Mouse (Mus musculus) embryonic facial prominence, embryonic 15.5 days (tissue): ENCODE data around the gene Efna5. TPM values are rescaled to one million over a fixed set of nuclear protein-coding genes. Genes with fewer than 3 reads are reported as not detected.

Experiments used
- ATAC-seq: fragments of 200-750 bp; cut with Nextera tagmentation; 2 replicates; pipeline ENCODE4 v1.8.0; 2017; ENCODE audit warnings: low read depth, moderate TSS enrichment; ENCODE audit not compliant: insufficient number of reproducible peaks, low FRiP score, low TSS enrichment
- H3K27ac ChIP-seq: fragments of 300-500 bp; sonication (generic); replicated peaks from 2 replicates; pipeline ENCODE4 v1.5.1; 2015; ENCODE audit warnings: mild to moderate bottlenecking, inconsistent platforms
- H3K27me3 ChIP-seq: fragments of 300-500 bp; sonication (generic); 2 replicates; pipeline ENCODE4 v1.6.1; 2015; ENCODE audit warnings: inconsistent platforms
- H3K36me3 ChIP-seq: fragments of 300-500 bp; sonication (generic); 2 replicates; pipeline ENCODE4 v1.6.1; 2015; ENCODE audit warnings: mild to moderate bottlenecking, inconsistent platforms
- H3K4me1 ChIP-seq: fragments of 300-500 bp; sonication (generic); 2 replicates; pipeline ENCODE4 v1.6.1; 2015; ENCODE audit warnings: inconsistent platforms
- H3K4me2 ChIP-seq: fragments of 300-500 bp; sonication (generic); replicated peaks from 2 replicates; pipeline ENCODE4 v1.6.1; 2015; ENCODE audit warnings: mild to moderate bottlenecking, inconsistent platforms
- H3K4me3 ChIP-seq: fragments of 300-500 bp; sonication (generic); replicated peaks from 2 replicates; pipeline ENCODE4 v1.5.1; 2015; ENCODE audit warnings: mild to moderate bottlenecking, inconsistent platforms
- H3K9ac ChIP-seq: fragments of 300-500 bp; sonication (generic); 2 replicates; pipeline ENCODE4 v1.6.1; 2015; ENCODE audit warnings: inconsistent platforms
- H3K9me3 ChIP-seq: fragments of 300-500 bp; sonication (generic); replicated peaks from 2 replicates; pipeline ENCODE4 v1.6.1; 2016; ENCODE audit warnings: inconsistent platforms
- whole genome bisulfite sequencing: fragments of 180-500 bp; shearing (Covaris S2); methylation state at CpG from one replicate; pipeline ENCODE4 v1.1.7; 2015; 5-methylcytosine and 5-hydroxymethylcytosine counted together
- polyA plus RNA-seq: library from polyadenylated mRNA; unstranded; fragments of >200 nt; fragmentation: Nextera tagmentation; extraction: Ambion mirVana; gene quantifications from 2 replicates; pipeline ENCODE4 v1.2.1, GENCODE M21; 2015

The Efna5 gene
- polyA plus RNA-seq, 1 experiment from 2014 or later, result 71.9 TPM

DNA sequence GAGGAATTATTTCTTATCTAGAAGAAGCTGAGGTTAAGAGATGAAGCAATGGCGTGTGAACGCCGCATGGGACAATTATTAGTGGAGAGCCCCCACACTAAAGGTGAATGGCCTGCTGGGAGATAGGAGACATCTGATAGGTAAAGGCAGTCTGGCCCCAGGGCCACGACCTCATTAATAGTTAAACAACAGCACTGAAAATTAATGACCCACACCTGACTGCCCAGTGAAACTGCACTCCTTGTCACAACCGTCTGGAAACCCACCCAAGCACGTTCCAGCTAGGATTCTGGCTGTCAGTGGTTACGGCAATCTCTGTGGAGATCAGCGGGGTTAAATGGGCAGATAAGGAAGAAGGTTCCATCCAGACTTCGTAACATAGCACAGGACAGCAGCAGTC lies 134.3 kb downstream of the Efna5 start:
- H3K4me2 ChIP-seq, result no peak overlapping the region
- H3K36me3 ChIP-seq, result no peaks in the 10 kb centered on the region
- no peak overlapping the region for H3K4me3 ChIP-seq
- no peak for ATAC-seq
- H3K9me3 ChIP-seq, result no peaks in the 10 kb centered on the region
- no peaks in the 10 kb centered on the region for H3K4me1 ChIP-seq
- no peaks in the 10 kb centered on the region for H3K27me3 ChIP-seq
- H3K9ac ChIP-seq, result no peak overlapping the region
- 87% methylated on average over 9 of the region's 9 CpGs for WGBS
- no peak overlapping the region for H3K27ac ChIP-seq

DNA sequence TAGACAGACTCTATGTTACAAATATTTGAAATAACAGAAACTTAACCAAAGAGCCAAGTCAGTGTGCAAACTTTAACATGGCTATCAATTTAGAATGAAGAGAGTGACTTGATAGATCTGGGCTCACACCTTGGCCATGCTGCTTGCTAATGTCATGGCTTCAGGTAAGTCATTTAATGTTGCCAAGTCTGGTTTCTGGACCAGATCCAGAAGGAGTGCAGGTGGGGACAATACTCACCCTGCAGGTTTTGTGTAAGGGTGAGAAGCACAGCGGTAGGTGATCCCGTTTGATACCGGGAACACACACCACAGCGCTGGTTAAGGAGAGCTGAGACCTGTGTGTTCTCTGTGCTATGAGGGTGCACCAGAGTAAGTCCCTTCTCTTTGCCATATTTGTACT lies 135.8 kb downstream of the Efna5 start:
- ATAC-seq, result no peak
- H3K4me1 ChIP-seq, result no peaks in the 10 kb centered on the region
- 74% methylated on average over 4 of the region's 4 CpGs for WGBS

DNA sequence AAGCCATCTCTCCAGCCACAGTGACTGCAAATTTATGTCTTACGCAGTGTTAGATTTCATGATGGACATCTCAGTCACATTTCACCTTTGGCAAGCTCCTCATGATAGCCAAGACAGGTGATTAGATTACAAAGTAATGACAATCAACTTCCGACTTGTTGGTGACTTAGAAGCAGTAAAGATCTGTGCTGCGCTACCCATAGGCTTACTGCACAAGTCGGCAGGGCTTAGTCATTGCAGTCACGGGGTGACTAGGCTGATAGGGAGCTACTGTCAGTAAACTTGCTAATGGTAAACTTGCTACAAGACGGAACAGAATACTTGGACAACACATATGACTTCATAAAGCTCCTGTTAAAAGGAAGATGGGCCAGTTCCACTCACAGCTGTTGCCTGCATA lies 136.9 kb downstream of the Efna5 start:
- ATAC-seq, result no peak
- no peaks in the 10 kb centered on the region for H3K4me1 ChIP-seq
- no peak overlapping the region for H3K4me3 ChIP-seq
- H3K9me3 ChIP-seq, result no peaks in the 10 kb centered on the region
- no peak overlapping the region for H3K9ac ChIP-seq
- no peaks in the 10 kb centered on the region for H3K36me3 ChIP-seq
- H3K27me3 ChIP-seq, result no peaks in the 10 kb centered on the region
- H3K4me2 ChIP-seq, result no peak overlapping the region
- WGBS, result 81% methylated on average over 6 of the region's 6 CpGs
- no peak overlapping the region for H3K27ac ChIP-seq

More for the DNA sequence above, 135.8 kb downstream of the Efna5 start:
- Histone ChIP-seq H3K4me3 (no peak overlapping the region), H3K9ac (no peak overlapping the region), H3K4me2 (no peak overlapping the region), H3K27ac (no peak overlapping the region), H3K27me3 (no peaks in the 10 kb centered on the region), H3K36me3 (no peaks in the 10 kb centered on the region), H3K9me3 (no peaks in the 10 kb centered on the region)

DNA sequence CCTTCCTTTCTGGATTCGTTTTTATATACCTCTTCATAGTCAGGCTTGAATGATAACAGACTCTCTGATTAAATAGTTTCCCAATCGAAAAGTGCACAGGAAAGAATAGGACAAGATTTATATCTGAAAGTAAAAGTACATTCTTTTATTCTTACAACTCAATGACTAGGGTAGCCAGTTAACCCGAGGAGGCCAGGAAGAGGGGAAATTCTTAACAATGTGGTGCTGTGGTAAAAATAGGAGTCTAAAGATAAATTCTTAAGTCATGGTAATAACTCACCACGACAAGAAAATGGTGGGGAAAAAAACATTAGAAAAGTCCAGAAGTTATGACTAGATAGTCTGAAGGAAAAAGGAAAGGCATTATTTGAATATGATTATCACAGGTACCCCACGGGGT lies 139.4 kb downstream of the Efna5 start:
- WGBS, result 74% methylated on average over 5 of the region's 5 CpGs
- Histone ChIP-seq H3K36me3 (no peaks in the 10 kb centered on the region), H3K9me3 (no peaks in the 10 kb centered on the region), H3K27ac (no peak overlapping the region), H3K27me3 (no peaks in the 10 kb centered on the region), H3K4me1 (no peaks in the 10 kb centered on the region), H3K4me3 (no peak overlapping the region), H3K9ac (no peak overlapping the region), H3K4me2 (no peak overlapping the region)
- no peak for ATAC-seq

DNA sequence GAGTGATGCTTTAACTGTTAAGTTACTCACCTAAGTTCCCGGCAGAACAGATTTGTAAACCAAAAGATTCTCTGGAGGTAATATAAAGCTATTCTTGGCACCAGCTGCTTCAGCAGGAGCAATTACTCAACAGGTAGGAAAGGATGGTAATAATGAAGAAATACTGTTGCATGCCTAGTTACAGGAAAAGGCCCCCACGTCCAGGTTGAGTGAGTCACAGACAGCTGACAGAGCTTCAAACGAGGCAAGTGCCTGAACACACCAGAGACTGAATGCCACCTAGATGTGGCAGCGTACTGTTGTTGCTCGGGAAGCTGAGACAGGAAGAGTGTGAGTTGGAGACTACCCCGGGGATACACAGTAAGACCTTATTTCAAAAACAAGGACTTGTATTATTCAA lies 140.1 kb downstream of the Efna5 start:
- Histone ChIP-seq H3K9ac (no peak overlapping the region), H3K27ac (no peak overlapping the region), H3K9me3 (no peaks in the 10 kb centered on the region), H3K36me3 (no peaks in the 10 kb centered on the region), H3K4me1 (peaks cover 3% of the 10 kb centered on the region; the same call in 1 of the 2 replicates), H3K4me2 (no peak overlapping the region), H3K27me3 (no peaks in the 10 kb centered on the region), H3K4me3 (no peak overlapping the region)
- ATAC-seq, result no peak
- WGBS, result 60% methylated on average over 6 of the region's 6 CpGs

DNA sequence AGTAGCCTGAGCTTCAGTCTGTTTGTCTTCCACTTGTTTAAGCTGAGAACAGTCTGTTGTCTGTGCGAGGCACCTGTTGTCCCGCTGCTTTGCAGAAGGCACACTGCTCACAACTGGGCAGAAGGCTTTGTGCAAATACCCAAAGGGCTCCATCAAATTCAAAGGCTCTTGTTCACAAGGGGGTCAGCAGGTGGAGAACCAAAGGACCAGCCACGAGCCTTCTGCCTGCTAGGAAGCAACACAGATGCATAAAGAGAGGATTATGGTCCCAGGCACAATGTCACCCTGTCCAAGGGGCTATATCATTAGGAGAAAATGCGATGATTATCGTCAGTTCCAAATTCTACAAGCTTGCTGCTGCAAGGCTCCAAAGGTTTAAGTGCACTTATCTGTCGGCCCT lies 141.1 kb downstream of the Efna5 start:
- no peaks in the 10 kb centered on the region for H3K36me3 ChIP-seq
- no peak overlapping the region for H3K9ac ChIP-seq
- H3K4me2 ChIP-seq, result no peak overlapping the region
- H3K4me1 ChIP-seq, result peaks cover 10% of the 10 kb centered on the region; the same call in 1 of the 2 replicates
- no peak overlapping the region for H3K4me3 ChIP-seq
- H3K27me3 ChIP-seq, result no peaks in the 10 kb centered on the region
- H3K27ac ChIP-seq, result no peak overlapping the region
- H3K9me3 ChIP-seq, result no peaks in the 10 kb centered on the region
- no peak for ATAC-seq
- WGBS, result 80% methylated on average over 6 of the region's 6 CpGs

DNA sequence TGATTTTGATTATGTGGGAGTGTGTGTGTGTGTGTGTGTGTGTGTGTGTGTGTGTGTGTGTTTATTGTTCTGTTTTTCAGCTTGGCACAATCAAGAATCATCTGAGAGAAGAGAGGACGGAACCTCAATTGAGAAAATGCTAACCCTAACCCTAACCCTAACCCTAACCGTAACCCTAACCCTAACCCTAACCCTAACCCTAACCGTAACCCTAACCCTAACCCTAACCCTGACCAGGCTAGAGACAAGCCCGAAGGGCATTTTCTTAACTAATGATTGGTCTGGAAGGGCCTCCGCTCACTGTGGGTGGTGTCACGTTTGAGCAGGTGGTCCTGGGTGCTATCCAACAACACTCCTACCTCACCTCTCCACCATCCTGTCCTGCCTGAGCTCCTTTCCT lies 143.7 kb downstream of the Efna5 start:
- peaks cover 10% of the 10 kb centered on the region; the same call in 1 of the 2 replicates for H3K4me1 ChIP-seq
- H3K27me3 ChIP-seq, result no peaks in the 10 kb centered on the region
- H3K9me3 ChIP-seq, result no peaks in the 10 kb centered on the region
- WGBS, result 68% methylated on average over 6 of the region's 6 CpGs
- no peak; the same call in 1 of the 2 replicates for ATAC-seq
- H3K4me3 ChIP-seq, result no peak overlapping the region
- H3K27ac ChIP-seq, result no peak overlapping the region
- H3K4me2 ChIP-seq, result no peak overlapping the region
- no peak overlapping the region for H3K9ac ChIP-seq
- no peaks in the 10 kb centered on the region for H3K36me3 ChIP-seq

DNA sequence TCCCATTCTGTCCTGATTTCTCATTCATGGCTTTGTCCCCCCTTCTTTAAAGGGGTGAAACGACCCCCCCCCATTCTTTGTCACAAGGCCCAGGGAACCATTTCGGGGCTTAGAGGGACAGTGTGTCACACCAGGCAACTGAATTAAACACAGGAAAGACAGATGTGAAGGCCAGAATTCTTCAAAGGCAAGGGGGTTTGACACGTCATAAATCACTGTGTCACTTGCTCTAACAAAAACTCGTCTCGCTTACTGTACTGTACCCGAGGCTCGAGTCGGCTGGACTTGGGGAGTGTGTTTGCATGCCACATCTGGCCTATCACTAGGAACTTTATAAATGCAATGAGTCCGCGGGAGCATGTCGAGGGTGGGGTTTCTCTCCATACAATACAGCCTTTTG lies 145.2 kb downstream of the Efna5 start:
- no peak overlapping the region for H3K4me2 ChIP-seq
- no peak overlapping the region for H3K9ac ChIP-seq
- 20% methylated on average over 11 of the region's 11 CpGs for WGBS
- H3K27me3 ChIP-seq, result no peaks in the 10 kb centered on the region
- H3K4me1 ChIP-seq, result peaks cover 11% of the 10 kb centered on the region; the same call in 1 of the 2 replicates
- H3K36me3 ChIP-seq, result no peaks in the 10 kb centered on the region
- no peaks in the 10 kb centered on the region for H3K9me3 ChIP-seq
- ATAC-seq, result no peak
- no peak overlapping the region for H3K27ac ChIP-seq
- no peak overlapping the region for H3K4me3 ChIP-seq

DNA sequence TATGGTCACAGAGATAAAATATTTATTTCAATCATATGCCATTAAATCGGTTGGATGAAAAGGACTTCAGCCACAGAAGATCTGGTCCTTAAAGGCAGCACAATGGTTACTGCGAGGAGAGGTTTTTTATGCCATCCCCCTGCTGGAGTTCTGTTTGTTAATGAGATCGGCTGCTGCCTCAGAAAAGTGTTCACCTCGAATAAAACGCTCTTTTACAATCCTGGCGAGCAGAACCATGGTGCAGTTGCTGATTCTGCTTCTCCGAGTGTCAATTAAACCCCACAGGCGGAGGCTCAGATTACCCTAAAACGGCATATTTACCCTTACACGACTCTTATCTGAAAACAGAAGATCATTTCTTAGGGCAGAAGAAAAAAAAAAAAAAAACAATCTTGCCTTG lies 146.2 kb downstream of the Efna5 start:
- H3K4me2 ChIP-seq, result no peak overlapping the region
- 26% methylated on average over 10 of the region's 10 CpGs for WGBS
- H3K36me3 ChIP-seq, result no peaks in the 10 kb centered on the region
- H3K4me1 ChIP-seq, result peaks cover 22% of the 10 kb centered on the region
- ATAC-seq, result no peak
- H3K4me3 ChIP-seq, result no peak overlapping the region
- no peaks in the 10 kb centered on the region for H3K27me3 ChIP-seq
- H3K27ac ChIP-seq, result no peak overlapping the region
- H3K9ac ChIP-seq, result no peak overlapping the region
- H3K9me3 ChIP-seq, result no peaks in the 10 kb centered on the region

DNA sequence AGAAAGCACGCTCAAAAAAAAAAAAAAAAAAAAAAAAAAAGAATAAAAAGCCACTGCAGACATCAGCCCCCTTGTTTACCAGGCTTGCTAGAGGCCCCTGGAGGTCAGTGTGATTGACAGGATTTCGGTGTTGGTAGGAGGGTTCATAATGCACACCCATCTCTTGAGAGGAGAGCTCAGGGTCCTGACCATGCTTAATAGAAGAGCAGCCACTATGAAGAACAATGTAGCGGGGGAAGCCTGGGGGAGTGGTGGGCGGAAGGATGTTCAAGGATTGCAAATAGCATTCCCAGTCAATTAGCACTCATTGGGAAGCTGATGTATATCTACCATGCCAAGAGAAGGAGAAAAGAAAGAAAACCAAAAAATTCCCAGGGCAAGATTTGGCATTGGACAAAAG lies 147.1 kb downstream of the Efna5 start:
- H3K4me1 ChIP-seq, result peaks cover 26% of the 10 kb centered on the region
- ATAC-seq, result no peak

DNA sequence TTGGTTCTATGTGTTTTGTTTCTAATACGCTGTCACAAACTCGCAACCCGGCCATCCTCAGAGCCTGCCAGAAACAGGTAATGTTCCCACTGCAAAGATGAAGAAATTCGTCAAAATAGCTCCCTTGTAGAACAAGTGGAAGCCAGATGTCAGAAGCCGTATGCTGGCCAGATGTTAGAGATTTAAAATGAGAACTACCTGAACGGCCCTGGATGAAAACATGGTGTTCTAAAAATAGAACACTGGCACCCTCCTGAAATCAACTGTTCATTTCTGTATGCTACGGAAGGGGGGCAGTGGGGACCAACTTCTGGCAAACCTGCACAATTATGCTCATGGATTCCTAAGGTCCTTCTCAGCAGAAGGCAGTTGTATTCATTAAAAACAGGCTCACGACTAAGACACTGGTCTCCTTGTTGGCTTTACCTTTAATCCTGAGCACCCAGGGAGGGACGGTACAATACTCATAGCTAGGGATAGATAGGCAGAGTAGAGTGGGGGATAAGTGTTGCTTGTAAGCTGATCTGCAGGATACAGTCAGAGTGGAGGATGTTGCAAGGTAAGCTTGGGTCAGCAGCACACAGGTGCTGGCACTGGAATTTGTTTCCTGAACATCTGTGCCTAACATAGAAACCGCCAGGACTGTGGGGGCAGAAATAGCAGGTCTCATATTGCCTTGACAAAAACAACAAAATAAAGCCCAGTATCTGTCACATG lies 151.2 kb downstream of the Efna5 start:
- H3K27ac ChIP-seq, result no peak overlapping the region
- ATAC-seq, result no peak
- H3K36me3 ChIP-seq, result no peaks in the 10 kb centered on the region
- no peak overlapping the region for H3K4me2 ChIP-seq
- no peaks in the 10 kb centered on the region for H3K9me3 ChIP-seq
- no peaks in the 10 kb centered on the region for H3K27me3 ChIP-seq
- H3K4me3 ChIP-seq, result no peak overlapping the region
- no peak overlapping the region for H3K9ac ChIP-seq
- 32% methylated on average over 10 of the region's 10 CpGs for WGBS
- H3K4me1 ChIP-seq, result peaks cover 22% of the 10 kb centered on the region

More for the DNA sequence above, 147.1 kb downstream of the Efna5 start:
- Histone ChIP-seq H3K27me3 (no peaks in the 10 kb centered on the region), H3K4me3 (no peak overlapping the region), H3K4me2 (no peak overlapping the region), H3K36me3 (no peaks in the 10 kb centered on the region), H3K9me3 (no peaks in the 10 kb centered on the region), H3K27ac (no peak overlapping the region), H3K9ac (no peak overlapping the region)
- WGBS, result 66% methylated on average over 4 of the region's 4 CpGs
